Mouse (Mus musculus) embryo, embryonic 10 days (tissue): ENCODE data around the gene Wdr26.
A peak's percentile ranks its signal among the peaks of the same experiment; 100 is the strongest.

ENCODE experiments used
- DNase-seq: peaks from one replicate; pipeline ENCODE4 v3.0.0-alpha.2; 2015; ENCODE audit warnings: low spot score

Gene Wdr26

GRCm38 (mm10) chr1:181211920-181212633, at the start of gene Wdr26:
Wdr26 (minus strand) TSS chr1:181212001.
- peak; percentile 94 for DNase-seq

- no peak for DNase-seq
Measured at GRCm38 (mm10) chr1:181260949-181261696, 49.3 kb upstream of the Wdr26 start.

GRCm38 (mm10) chr1:181260422-181260821, 48.6 kb upstream of the Wdr26 start:
- DNase-seq = no peak

GRCm38 (mm10) chr1:181259626-181260410, 48.0 kb upstream of the Wdr26 start:
- no peak for DNase-seq

- no peak for DNase-seq
Measured at GRCm38 (mm10) chr1:181259056-181259455, 47.3 kb upstream of the Wdr26 start.

- DNase-seq = no peak
Measured at GRCm38 (mm10) chr1:181258616-181259015, 46.8 kb upstream of the Wdr26 start.

GRCm38 (mm10) chr1:181257585-181258555, 46.1 kb upstream of the Wdr26 start:
- no peak for DNase-seq

- peak; percentile 67 for DNase-seq
Measured at GRCm38 (mm10) chr1:181256689-181257584, 45.1 kb upstream of the Wdr26 start.

- DNase-seq = peak; percentile 77
Measured at GRCm38 (mm10) chr1:181255891-181256688, 44.3 kb upstream of the Wdr26 start.

- DNase-seq = no peak
Measured at GRCm38 (mm10) chr1:181255450-181255849, 43.6 kb upstream of the Wdr26 start.

GRCm38 (mm10) chr1:181251624-181252023, 39.8 kb upstream of the Wdr26 start:
- DNase-seq = no peak

- no peak for DNase-seq
Measured at GRCm38 (mm10) chr1:181250961-181251360, 39.2 kb upstream of the Wdr26 start.

- no peak for DNase-seq
Measured at GRCm38 (mm10) chr1:181249537-181249936, 37.7 kb upstream of the Wdr26 start.

GRCm38 (mm10) chr1:181247175-181247574, 35.4 kb upstream of the Wdr26 start:
- DNase-seq = no peak

- no peak for DNase-seq
Measured at GRCm38 (mm10) chr1:181246487-181247138, 34.8 kb upstream of the Wdr26 start.

GRCm38 (mm10) chr1:181245554-181246486, 34.0 kb upstream of the Wdr26 start:
- no peak for DNase-seq

GRCm38 (mm10) chr1:181245067-181245466, 33.3 kb upstream of the Wdr26 start:
- DNase-seq = no peak

GRCm38 (mm10) chr1:181241185-181241584, 29.4 kb upstream of the Wdr26 start:
- no peak for DNase-seq
